ENCODE assay signal across 11 mouse cellular contexts in genomic region chr17:84166135-84166860, GRCm38 (mm10). TPM values are rescaled to one million over a fixed set of nuclear protein-coding genes. Genes with fewer than 3 reads are reported as not detected.
DNase-seq lines count a peak whose midpoint lies in the region; ATAC-seq lines count a peak whose summit lies in the region.
"Had no signal": no experiment of that assay in that cellular context is flagged by ENCODE, and none has a peak within 500 bp of the region (broad histone marks: within the 10 kb centered on the region; RNA-seq: fewer than 3 reads in every experiment).

No protein-coding gene starts in this region.

- no peaks in the 10 kb centered on the region for H3K27me3 ChIP-seq in heart, embryonic 12.5 days (replicated peaks)
- no peaks in the 10 kb centered on the region for H3K27me3 ChIP-seq in liver, embryonic 15.5 days

- H3K4me2 ChIP-seq in heart, embryonic 12.5 days: no peak overlapping the region
- no peak overlapping the region for H3K4me2 ChIP-seq in liver, embryonic 15.5 days
- H3K4me2 ChIP-seq: heart, embryonic 15.5 days had no signal

- no peak overlapping the region for H3K27ac ChIP-seq in heart, embryonic 12.5 days (ENCODE audit: poor library complexity, severe bottlenecking)
- H3K27ac ChIP-seq in liver, embryonic 15.5 days (replicated peaks): peak overlapping the region; percentile 31; the same call in 1 of the 2 replicates
- H3K27ac ChIP-seq: heart, embryonic 15.5 days; liver, embryonic 14.5 days had no signal

- no peaks in the 10 kb centered on the region for H3K36me3 ChIP-seq in heart, embryonic 12.5 days
- H3K36me3 ChIP-seq in liver, embryonic 15.5 days (replicated peaks): no peaks in the 10 kb centered on the region
- H3K36me3 ChIP-seq: heart, embryonic 15.5 days had no signal

- peaks cover 10% of the 10 kb centered on the region for H3K4me1 ChIP-seq in heart, embryonic 12.5 days (replicated peaks)
- peaks cover 31% of the 10 kb centered on the region for H3K4me1 ChIP-seq in liver, embryonic 15.5 days (replicated peaks)

- DNase-seq in heart, postnatal 4 days: peak; percentile 2
- peak; percentile 28 for DNase-seq in testis, postnatal 10 days (ENCODE audit: low spot score)
- no peak for DNase-seq in testis, postnatal 14 days (ENCODE audit: low spot score)
- peak; percentile 28 to 46 for DNase-seq in thymus, postnatal 36 days
- no peak for DNase-seq in frontal cortex, adult 2 months (ENCODE audit: extremely low spot score in 1 of 2, low spot score in 1 of 2)
- DNase-seq in layer of hippocampus, postnatal 25 days (ENCODE audit: extremely low spot score in 1 of 2, low spot score in 1 of 2): no peak
- DNase-seq: midbrain, embryonic 14.5 days had no signal

- H3K4me3 ChIP-seq in heart, embryonic 12.5 days: no peak overlapping the region
- H3K4me3 ChIP-seq in liver, embryonic 15.5 days (replicated peaks): no peak overlapping the region
- H3K4me3 ChIP-seq: heart, embryonic 15.5 days had no signal

- no peak overlapping the region for H3K9ac ChIP-seq in heart, embryonic 12.5 days
- H3K9ac ChIP-seq in liver, embryonic 15.5 days: no peak overlapping the region
- H3K9ac ChIP-seq: heart, embryonic 15.5 days; liver, embryonic 14.5 days had no signal

- ATAC-seq in heart, embryonic 12.5 days (ENCODE audit: insufficient number of reproducible peaks, low FRiP score): no peak
- ATAC-seq in liver, embryonic 15.5 days (ENCODE audit: insufficient read depth): 0 out of 2 replicates have a peak, but pooled peaks have one; percentile 14

- WGBS in heart, embryonic 12.5 days: 85% methylated on average over 9 of the region's 9 CpGs
- WGBS in liver, embryonic 15.5 days (ENCODE audit: insufficient replicate concordance): 70% methylated on average over 9 of the region's 9 CpGs

- H3K9me3 ChIP-seq in heart, embryonic 12.5 days (replicated peaks): peaks cover 4% of the 10 kb centered on the region; the same call in 1 of the 2 replicates
- no peaks in the 10 kb centered on the region for H3K9me3 ChIP-seq in liver, embryonic 15.5 days (replicated peaks)
- H3K9me3 ChIP-seq: heart, embryonic 15.5 days had no signal

RNA-seq across cellular contexts. Expression of gene Zfp36l2, which starts 21.4 kb away (rescaled TPM):
- total RNA-seq in heart, postnatal 4 days (2021): 10 to 100 TPM; 37.0 to 41.0 TPM
- polyA plus RNA-seq in heart, embryonic 12.5 days (2016; fragmentation: Nextera tagmentation; extraction: Ambion mirVana): 10.3 and 10.5 TPM in 2 replicates
- polyA plus RNA-seq in liver, embryonic 15.5 days (2015; fragmentation: Nextera tagmentation; extraction: Ambion mirVana): 6.8 and 7.4 TPM in 2 replicates
- polyA plus RNA-seq in frontal cortex, adult 2 months (2012; rRNA removed): 21.4 and 24.3 TPM in 2 replicates
- 10 to 100 TPM; 26.6 to 28.7 TPM for total RNA-seq in layer of hippocampus, postnatal 25 days (2021)

Comparison
In these comparisons a context has a peak if more than half of its experiments do, and no peak if none do; other contexts are left out.
1. DNase-seq: peak in heart, postnatal 4 days (single experiment), testis, postnatal 10 days (single experiment) and thymus, postnatal 36 days (2 of 2); none in testis, postnatal 14 days (single experiment), frontal cortex, adult 2 months (0 of 2) and layer of hippocampus, postnatal 25 days (0 of 2).